Comparison of ENCODE assay signal across 26 mouse cellular contexts in the genomic region with DNA sequence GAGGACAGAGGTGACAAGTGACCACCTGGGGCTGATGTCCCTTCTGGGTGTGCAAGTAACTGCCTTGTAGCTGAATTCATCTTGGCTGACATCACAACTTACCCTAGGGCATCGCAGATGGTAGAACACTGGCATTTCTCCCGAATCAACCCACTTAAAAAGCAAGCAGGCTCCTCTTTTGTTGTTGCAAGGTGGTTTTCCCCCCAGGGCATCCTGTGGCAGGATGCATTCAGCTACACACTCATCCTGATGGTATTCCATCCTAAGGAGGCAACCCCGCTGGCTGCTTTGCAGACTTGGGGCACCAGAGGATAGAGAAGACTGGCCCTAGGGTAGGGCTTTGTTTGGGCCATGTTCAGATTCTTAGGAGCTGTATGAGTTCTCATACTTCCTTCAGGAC.
"Had no signal": no experiment of that assay in that cellular context is flagged by ENCODE, and none has a peak within 500 bp of the region (broad histone marks: within the 10 kb centered on the region; RNA-seq: fewer than 3 reads in every experiment).

No protein-coding gene starts in this region.

- H3K9me3 ChIP-seq: heart, embryonic 15.5 days; hindbrain, embryonic 13.5 days; hindbrain, embryonic 15.5 days; kidney, embryonic 15.5 days; limb, embryonic 13.5 days; limb, embryonic 15.5 days; liver, embryonic 12.5 days had no signal

- H3K9ac ChIP-seq: heart, embryonic 13.5 days; heart, embryonic 15.5 days; hindbrain, embryonic 13.5 days; hindbrain, embryonic 15.5 days; kidney, embryonic 15.5 days; limb, embryonic 13.5 days; limb, embryonic 15.5 days; liver, embryonic 12.5 days; liver, embryonic 14.5 days had no signal

- H3K4me3 ChIP-seq: heart, adult 2 months; heart, embryonic 13.5 days; heart, embryonic 15.5 days; hindbrain, embryonic 13.5 days; hindbrain, embryonic 15.5 days; kidney, embryonic 15.5 days; limb, embryonic 13.5 days; limb, embryonic 15.5 days; liver, embryonic 12.5 days had no signal

- ATAC-seq: hindbrain, postnatal 0 days; intestine, embryonic 16.5 days; liver, embryonic 12.5 days had no signal

- DNase-seq: gastrocnemius, postnatal 14 days; gastrocnemius, postnatal 36 days; heart, adult 2 months; heart, postnatal 14 days; heart, postnatal 36 days; kidney, adult 11 months; kidney, adult 2 months; kidney, adult 9 months; kidney, postnatal 14 days; kidney, postnatal 36 days; layer of hippocampus, adult 9-11 months; layer of hippocampus, postnatal 36 days; left cerebral cortex, postnatal 4 days had no signal

- H3K4me2 ChIP-seq: heart, embryonic 11.5 days; heart, embryonic 13.5 days; heart, embryonic 15.5 days; hindbrain, embryonic 13.5 days; hindbrain, embryonic 15.5 days; kidney, embryonic 15.5 days; limb, embryonic 13.5 days; limb, embryonic 15.5 days; liver, embryonic 12.5 days had no signal

- H3K4me1 ChIP-seq: heart, embryonic 13.5 days; heart, embryonic 15.5 days; hindbrain, embryonic 13.5 days; hindbrain, embryonic 15.5 days; liver, embryonic 12.5 days had no signal

- H3K27me3 ChIP-seq: heart, embryonic 13.5 days; heart, embryonic 15.5 days; hindbrain, embryonic 13.5 days; hindbrain, embryonic 15.5 days; kidney, embryonic 15.5 days; limb, embryonic 13.5 days; limb, embryonic 15.5 days; liver, embryonic 12.5 days had no signal

- H3K36me3 ChIP-seq: heart, embryonic 13.5 days; heart, embryonic 15.5 days; hindbrain, embryonic 13.5 days; hindbrain, embryonic 15.5 days; kidney, embryonic 15.5 days; limb, embryonic 13.5 days; limb, embryonic 15.5 days; liver, embryonic 12.5 days had no signal

- H3K27ac ChIP-seq: heart, adult 2 months; heart, embryonic 13.5 days; heart, embryonic 15.5 days; hindbrain, embryonic 13.5 days; hindbrain, embryonic 15.5 days; hindbrain, postnatal 0 days; kidney, embryonic 15.5 days; kidney, postnatal 0 days; limb, embryonic 13.5 days; limb, embryonic 15.5 days; liver, embryonic 12.5 days; liver, embryonic 14.5 days had no signal
